Mouse (Mus musculus): ENCODE results near the gene Nt5c.

DNA sequence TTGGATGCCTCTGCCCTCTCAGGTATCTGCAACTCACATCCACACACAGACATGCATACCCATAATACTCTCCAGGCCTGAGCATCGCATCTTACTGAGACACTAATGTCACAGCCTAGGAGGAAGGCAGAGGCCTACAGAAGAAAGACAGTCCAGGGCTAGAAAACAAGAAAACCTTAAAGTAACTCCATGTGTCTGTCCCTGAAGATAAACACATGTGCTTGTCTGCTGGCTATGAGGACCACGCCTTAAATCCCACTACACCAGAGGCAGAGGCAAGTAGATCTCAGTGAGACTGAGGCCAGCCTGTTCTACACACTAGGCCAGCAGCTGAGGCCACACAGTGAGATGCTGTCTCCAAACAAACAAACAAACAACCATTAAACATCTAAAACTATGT is 19.5 kb upstream of the Nt5c start:
- no peak for TF ChIP-seq CTCF (IDR thresholded peaks at IDR 0.05; ENCODE audit: low read depth, low read length)
- TF ChIP-seq POLR2A (IDR thresholded peaks at IDR 0.05; ENCODE audit: extremely low read depth, insufficient read depth, low read length) = no peak
